Mouse (Mus musculus) layer of hippocampus, adult 18-20 months (tissue): ENCODE measurements around the gene Elf5. TPM values are rescaled to one million over a fixed set of nuclear protein-coding genes. Genes with fewer than 3 reads are reported as not detected.

Experiments used
- DNase-seq, 2 experiments: peaks; one replicate each; pipeline ENCODE4 v3.0.0; 2022; ENCODE audit warnings: low spot score in 2 of 2
- total RNA-seq, 2 experiments: library from RNA; stranded (reverse); gene quantifications; 2 replicates each; pipeline ENCODE4 v1.2.3; 2021

The Elf5 gene
- total RNA-seq, 2 experiments from 2014 or later: 1.4 to 2.0 TPM

DNA sequence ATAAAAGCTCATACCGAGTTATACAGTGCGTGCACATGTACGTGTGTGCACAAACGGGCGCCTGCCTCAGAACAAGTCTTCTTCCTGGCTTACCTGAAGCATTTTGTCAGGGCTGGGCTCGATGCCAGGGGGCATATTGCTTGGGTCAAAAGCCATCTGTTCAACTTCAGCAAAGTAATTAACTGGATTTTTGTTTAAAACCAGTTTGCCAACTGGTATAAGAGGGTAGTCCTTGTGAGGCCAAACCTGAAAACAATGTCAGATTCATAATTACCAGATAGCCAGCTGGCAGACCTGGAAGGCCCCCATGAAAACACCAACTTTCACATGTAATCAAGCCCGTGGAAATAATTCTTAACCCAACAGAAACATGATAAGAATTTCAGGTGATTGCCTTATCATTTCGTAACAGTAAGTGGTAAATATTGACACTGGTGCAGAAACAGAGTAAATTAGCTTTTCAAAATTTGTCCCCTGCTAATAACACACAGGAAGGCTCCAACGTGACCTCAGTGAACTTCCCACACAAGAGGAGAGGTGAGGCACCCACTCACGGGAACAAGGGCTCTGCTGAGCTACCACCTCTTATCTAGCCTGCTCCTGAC lies 55.6 kb downstream of the Elf5 start:
- DNase-seq: no peak

DNA sequence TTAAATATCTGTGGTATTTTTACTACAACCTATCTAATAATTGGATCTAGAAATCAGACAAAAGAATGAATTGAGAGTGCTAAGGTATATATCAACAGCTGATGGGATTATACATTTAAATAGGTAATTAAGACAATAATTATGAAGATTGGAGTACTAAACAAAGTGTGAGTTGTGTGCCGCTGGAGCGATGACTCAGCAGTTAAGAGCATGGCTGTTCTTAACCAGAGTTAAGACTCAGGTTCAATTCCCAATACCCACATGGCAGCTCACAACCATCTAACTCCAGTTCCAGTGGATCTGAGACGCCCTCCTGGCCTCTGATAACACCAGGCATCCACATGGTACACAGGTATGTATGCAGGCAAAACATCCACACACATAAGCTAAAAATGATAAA lies 61.9 kb downstream of the Elf5 start:
- DNase-seq: no peak

DNA sequence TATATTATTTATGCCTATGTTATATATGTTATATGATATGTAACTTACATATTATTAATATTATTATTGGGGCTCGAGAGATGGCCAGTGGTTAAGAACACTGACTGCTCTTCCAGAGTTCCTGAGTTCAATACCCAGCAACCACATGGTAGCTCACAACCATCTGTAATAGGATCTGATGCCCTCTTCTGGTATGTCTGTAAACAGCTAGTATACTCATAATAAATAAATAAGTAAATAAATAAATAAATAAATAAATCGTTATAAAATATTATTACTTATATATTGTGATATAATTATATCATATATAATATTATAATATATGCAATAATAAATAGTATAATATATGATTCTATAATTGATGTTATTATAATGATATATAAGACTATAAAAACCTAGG lies 64.7 kb downstream of the Elf5 start:
- DNase-seq: no peak

DNA sequence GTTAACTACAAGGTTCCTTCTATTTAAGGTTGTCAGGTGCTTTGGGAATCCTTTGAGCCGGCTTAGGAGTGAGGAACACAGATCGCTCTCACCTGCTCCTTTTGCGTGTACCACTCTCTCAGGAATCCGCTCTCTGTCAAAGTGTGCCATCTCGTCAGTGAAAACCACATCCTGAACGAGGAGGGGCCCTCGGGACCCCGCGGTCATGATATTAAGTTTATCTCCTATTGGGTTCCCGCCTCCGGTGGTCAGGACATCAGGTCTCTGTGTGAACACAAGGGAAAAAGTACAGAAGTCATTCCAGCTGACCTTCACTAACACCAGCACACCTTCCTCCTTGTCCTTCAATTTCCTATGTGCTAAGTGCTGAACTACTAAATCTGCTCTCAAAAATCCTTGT lies 65.2 kb downstream of the Elf5 start:
- no peak for DNase-seq

DNA sequence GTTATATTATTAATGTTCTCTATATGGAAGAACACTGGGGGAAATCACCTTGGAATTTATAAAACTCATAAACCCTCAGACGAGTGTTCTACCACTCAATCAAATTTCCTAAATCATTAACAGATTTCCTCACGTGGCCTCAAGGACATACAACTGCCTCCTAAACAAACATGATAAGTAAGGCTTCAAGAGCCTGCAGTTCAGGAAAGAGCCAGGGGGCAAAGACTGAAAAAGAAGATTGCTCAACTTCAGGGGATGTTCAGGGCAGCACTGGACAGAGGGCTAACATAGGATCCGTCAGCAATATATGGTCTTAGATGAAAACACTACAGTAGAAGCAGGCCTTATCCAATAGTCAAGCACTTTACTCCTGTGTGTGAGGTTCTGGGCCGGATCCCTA lies 66.0 kb downstream of the Elf5 start:
- DNase-seq: no peak

DNA sequence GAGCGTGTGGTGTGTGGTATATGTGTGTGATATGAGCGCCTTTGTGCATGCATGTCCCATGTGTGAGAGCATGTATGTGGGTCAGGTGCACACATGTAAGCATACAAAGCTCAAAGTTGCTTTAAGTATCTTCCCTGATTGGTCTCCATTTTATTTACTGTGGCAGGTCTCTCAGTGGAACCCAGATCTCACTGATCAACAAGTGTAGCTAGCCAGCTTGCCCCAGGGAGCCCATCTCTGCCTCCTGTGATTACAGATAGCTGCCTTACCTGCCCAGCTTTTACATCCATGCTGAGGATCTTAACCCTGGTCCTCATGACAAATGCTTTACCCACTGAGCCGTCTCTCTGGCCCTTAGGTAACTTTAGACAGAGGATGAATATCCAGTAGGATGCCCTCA lies 66.8 kb downstream of the Elf5 start:
- no peak for DNase-seq

DNA sequence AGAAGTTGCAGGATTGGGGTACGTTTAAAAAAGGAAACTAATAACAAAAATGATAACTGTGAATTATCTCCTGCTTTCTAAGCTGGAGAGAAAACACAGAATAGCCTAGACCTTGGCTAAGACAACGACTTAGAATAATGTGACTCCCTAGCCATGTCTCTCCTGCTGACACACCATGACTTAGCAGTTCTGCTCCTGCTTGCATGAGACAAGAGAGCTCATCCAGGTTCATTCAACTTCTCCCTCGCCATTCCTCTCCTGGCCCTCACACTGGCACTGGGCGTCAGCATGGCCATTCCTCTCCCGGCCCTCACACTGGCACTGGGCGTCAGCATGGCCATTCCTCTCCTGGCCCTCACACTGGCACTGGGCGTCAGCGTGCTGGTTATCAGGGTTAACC lies 68.8 kb downstream of the Elf5 start:
- no peak for DNase-seq

DNA sequence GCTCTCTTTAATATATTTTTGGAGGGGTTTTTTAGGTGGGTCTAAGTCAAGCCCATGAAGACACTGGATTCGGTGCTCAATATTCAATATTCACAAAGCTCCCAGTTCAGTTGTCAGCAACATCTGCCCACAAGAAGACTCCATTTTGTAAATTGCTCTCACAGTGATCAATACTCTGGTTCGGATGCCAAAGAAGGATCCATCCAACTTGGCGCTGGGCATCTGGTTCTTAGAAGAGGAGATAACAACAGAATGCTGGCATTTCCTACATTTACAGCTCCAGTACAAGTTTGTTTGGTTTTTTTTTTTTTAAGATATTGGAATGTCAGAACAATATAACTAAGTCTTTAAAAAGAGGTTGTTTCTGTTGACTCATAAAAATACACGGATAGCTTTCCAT lies 69.4 kb downstream of the Elf5 start:
- DNase-seq: no peak

DNA sequence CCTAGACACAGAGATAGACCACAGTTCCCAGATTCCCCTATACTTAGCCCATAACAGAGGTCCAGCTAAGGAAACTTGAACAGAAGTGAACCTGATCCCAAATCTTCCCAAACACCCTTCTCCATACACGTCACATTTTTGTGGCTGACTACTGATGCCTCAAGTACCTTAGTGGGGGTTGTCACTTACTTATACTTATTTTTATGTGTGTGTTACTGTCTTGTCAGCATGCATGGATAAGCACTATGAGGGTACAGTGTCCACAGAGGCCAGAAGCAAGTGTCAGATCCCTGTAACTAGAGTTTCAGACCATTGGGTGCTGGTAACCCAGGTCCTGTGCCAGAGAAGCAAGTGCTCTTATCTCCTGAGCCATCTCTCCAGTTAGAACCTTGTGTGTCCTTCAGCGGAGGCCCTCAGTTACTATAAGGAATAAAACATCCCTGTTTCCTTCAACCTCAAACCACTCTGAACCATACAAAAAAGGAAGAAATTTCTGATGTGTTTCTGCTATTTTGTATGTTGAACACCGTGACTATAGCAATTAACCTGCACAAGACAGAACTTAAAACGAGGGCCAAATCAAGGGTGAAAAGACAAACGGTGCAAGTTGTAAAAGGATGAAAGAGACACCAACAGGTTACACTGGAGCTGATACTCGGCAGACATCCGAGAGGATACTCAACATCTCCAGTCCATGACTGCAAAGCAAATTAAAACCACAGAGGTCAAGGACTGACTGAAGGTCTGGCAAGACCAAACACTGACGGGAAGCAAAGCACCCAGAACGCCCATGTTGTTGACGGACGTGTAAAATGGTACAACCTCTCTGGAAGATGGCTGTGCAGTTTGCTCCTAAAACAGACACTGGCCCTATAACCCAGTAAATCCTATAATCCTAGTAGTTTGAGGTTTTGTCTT lies 70.1 kb downstream of the Elf5 start:
- DNase-seq: no peak

DNA sequence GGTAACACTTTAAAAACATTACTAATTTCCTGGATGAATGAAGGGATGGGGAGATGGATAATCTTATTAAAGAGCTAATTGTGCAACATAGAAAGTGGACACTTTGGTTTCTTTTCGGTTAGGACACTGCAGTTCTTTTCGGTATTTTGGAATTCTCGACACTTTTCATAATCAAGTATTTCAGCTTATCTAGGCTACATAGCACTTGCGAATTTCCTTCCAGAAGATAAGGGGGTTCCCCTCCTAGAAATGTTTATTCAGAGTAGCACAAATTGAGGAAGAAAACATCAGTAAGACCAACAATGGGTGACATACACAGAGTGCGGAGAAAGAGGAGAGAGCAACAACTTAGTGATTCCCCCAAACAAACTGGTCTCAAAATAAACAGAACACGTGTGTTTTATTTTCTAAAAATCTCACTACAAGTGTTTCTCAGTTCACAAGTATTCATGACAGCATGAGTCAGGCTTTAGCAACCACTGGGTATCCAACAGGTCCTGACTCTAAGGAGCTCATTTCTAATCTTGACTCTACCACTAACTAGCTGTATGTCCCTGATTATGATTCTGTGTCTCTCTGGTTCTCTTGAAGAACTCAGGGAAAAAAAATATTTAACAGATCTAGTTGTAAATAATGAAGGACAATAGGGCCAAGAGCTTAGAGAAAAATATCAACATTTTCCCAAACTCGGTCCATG lies 71.9 kb downstream of the Elf5 start:
- DNase-seq: no peak

DNA sequence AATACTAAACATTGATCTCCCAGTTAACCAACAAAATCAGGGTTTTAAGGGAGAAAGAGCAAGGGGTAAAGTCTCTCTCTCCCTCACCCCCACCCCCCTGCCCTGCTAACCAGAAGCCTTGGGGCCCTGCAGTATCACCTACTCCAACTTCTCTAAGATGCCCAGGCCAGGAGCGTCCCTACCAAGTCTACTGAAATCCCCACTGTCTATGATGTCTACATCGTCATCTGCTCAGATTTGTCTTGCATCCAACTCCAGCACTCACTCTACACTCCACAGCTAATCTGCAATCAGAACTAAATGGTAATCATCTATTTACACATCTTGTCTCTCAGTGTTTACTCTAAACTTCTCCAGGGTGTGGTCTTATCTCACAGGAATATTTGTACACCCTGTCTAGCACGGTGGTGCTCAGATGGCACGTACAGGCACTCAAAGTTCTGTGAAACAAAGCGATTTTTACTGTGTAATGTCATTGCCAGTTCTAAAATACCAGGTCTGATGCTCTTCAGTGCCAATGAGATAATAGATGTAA lies 72.6 kb downstream of the Elf5 start:
- peak in 1 of 2 experiments; percentile 11 for DNase-seq

DNA sequence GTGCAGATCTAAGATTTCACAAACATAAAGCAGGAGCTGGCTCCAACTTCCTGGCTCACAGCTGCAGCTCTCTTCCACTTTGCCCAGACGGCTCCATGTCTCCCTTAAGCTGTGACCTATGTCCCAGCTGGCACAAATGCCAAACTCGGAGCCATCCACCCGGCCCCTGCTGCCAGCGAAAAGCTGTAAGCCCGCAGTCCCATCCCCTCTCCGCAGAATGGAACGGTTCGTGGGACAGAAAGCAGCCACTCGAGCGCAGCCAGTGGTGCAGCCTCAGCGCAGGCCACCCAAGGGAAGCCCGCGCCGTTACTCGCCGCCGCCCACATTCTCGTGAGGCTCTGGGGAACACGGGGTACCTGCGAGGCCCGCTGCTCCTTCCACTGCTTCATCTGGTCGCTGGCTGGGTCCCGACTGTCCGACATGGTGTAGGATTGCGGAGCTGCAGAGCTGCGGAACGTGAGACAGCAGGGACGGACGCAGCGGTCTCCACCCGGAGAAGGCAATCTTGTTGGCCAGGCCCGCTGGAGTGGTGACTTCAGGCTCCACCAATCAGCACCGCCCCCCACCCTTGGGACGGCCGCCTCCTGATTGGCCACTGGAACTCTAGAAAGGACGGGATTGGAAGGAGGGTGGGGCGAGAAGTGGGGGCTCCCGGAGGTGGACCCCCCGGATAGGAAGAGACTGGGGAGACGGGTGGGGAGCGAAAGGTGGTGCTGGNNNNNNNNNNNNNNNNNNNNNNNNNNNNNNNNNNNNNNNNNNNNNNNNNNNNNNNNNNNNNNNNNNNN lies 73.3 kb downstream of the Elf5 start, which contains the start of gene Cat:
Gene Cat, minus strand, starts transcription at position 544 of the 785 bp plus-strand sequence.
- peak; percentile 94 to 98 for DNase-seq

DNA sequence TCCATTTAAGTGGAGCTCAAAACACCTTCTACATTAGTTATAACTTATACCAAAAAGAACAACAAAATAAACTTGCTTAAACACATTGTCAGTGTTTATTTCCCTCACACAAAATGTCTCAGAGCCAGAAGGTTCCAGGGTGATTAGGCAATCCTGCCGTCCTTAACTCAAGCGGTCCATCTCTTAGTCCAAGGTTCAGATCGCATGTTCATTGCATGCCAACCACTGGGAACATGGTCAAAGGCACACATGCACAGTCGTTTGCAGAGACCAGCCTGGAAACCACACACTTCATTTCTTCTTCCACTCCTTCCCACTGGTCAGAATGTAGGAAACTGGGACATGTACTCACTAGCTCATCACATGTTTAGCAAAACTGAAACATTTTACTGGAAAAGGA lies 81.0 kb downstream of the Elf5 start:
- no peak for DNase-seq

DNA sequence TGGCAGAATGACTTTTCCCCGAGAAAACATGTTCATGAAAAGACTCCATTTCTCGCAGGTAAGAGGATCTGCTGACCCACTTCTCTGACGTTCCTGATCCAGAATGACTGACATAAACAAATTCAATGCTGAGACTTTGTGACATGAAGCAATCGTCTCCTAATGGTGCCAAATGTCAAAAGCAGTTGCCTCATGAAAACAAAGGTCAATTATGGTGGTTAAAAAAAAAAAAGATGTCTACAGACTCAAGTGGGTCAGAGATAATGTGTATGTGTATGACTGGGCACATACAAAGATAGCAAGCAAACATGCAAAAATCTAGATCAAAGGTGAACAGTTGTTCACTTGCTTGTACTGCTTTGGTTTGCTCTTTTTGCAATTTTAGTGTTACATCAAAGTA lies 82.3 kb downstream of the Elf5 start:
- DNase-seq: no peak

DNA sequence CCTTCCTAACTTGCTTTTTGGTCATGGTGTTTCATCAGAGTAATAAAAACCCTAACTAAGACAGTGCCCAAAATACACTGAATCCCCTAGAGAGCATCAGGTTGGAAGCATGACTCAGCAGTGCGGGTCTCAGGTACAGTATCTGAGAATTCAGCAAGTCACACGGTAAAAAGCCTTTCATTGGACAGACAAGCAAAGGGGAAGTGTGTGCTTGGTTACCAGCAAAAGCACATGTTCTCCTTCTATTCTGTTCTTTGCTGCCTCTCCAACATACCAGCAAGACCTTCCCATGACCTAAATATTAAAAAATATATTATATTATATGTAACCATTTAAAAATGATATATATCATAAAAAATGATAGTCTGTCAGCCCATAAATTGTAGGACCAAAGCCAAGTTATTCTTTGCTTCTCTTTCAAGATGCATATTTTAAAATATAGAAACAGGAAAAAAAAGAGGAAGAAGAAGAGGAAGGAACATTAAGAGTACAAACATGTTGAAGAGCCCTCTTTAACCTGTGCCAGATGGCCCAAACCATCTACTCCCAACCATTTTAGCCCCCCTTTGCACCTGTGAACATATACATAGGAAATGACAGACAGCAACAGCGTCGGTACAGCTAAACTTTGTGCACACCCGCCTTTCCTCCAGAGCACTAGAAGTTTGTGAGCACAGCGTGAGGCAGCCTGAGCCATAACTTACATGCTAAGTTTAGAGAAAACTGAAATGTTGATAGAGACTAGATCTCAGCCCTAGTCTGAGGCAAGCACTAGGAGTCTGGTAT lies 84.3 kb downstream of the Elf5 start:
- DNase-seq: no peak

Other genes with a start within 250 kb of the Elf5 start
- not detected for gene Ehf, start 108.4 kb upstream of the Elf5 start, total RNA-seq
- gene Cat, start 73.5 kb downstream of the Elf5 start, total RNA-seq: 10 to 100 TPM; 53.3 to 53.5 TPM
- gene Abtb2, start 154.6 kb downstream of the Elf5 start, total RNA-seq: 1 to 10 TPM; 7.8 to 8.0 TPM